Mouse (Mus musculus) liver, embryonic 14.5 days (tissue): ENCODE results near the gene Tomm22. TPM values are rescaled to one million over a fixed set of nuclear protein-coding genes. Genes with fewer than 3 reads are reported as not detected.

ENCODE experiments used
- ATAC-seq: fragments of 200-750 bp; cut with Nextera tagmentation; 2 replicates; pipeline ENCODE4 v1.8.0; 2017; ENCODE audit warnings: moderate number of reproducible peaks, mild to moderate bottlenecking, moderate library complexity; ENCODE audit not compliant: insufficient read depth
- DNase-seq, 3 experiments: peaks; one replicate each; pipeline ENCODE4 v3.0.0-alpha.2; 2012 to 2013; ENCODE audit warnings: low read depth in 3 of 3, low spot score in 3 of 3
- H3K27ac ChIP-seq: fragments of 300-500 bp; sonication (generic); 2 replicates; pipeline ENCODE4 v1.5.1; 2014; ENCODE audit warnings: moderate library complexity, mild to moderate bottlenecking, control low read depth, inconsistent platforms
- H3K27me3 ChIP-seq: fragments of 300-500 bp; sonication (generic); 2 replicates; pipeline ENCODE4 v1.6.1; 2014; ENCODE audit warnings: mild to moderate bottlenecking, low read length, moderate library complexity; ENCODE audit not compliant: control insufficient read depth, insufficient read depth
- H3K36me3 ChIP-seq: fragments of 300-500 bp; sonication (generic); replicated peaks from 2 replicates; pipeline ENCODE4 v1.6.1; 2014; ENCODE audit warnings: low read depth; ENCODE audit not compliant: control insufficient read depth, insufficient read depth
- H3K4me1 ChIP-seq, 2 experiments: fragments of 200-500 bp in 1 of 2; fragments of 300-500 bp in 1 of 2; sonication (generic) in 1 of 2; replicated peaks; 2 replicates each; pipeline ENCODE4 v1.6.1; 2012 to 2014; ENCODE audit warnings: antibody characterized with exemption in 1 of 2, inconsistent platforms in 1 of 2, low read length in 1 of 2; ENCODE audit not compliant: control insufficient read depth in 2 of 2, insufficient read depth in 2 of 2
- H3K4me2 ChIP-seq: fragments of 300-500 bp; sonication (generic); 2 replicates; pipeline ENCODE4 v1.6.1; 2014; ENCODE audit warnings: low read depth, mild to moderate bottlenecking, control low read depth, moderate library complexity
- H3K4me3 ChIP-seq, 2 experiments: fragments of 200-500 bp in 1 of 2; fragments of 300-500 bp in 1 of 2; sonication (generic) in 1 of 2; 2 replicates each; pipeline ENCODE4 v1.5.1; 2012 to 2014; ENCODE audit warnings: low read depth in 2 of 2, low read length in 2 of 2, mild to moderate bottlenecking in 2 of 2, control low read depth in 1 of 2, inconsistent platforms in 1 of 2, moderate library complexity in 1 of 2; ENCODE audit not compliant: insufficient read depth in 1 of 2
- H3K9ac ChIP-seq: fragments of 300-500 bp; sonication (generic); replicated peaks from 2 replicates; pipeline ENCODE4 v1.6.1; 2014; ENCODE audit warnings: mild to moderate bottlenecking, control low read depth, moderate library complexity
- H3K9me3 ChIP-seq: fragments of 300-500 bp; sonication (generic); 2 replicates; pipeline ENCODE4 v1.6.1; 2016; ENCODE audit warnings: low read length, mixed read lengths; ENCODE audit not compliant: control insufficient read depth
- CTCF ChIP-seq: IDR thresholded peaks from 2 replicates; pipeline ENCODE4 v1.5.1; 2016; ENCODE audit warnings: antibody characterized with exemption, low read depth, control low read depth
- EP300 ChIP-seq: IDR thresholded peaks from 2 replicates; pipeline ENCODE4 v1.6.1; 2016; ENCODE audit warnings: antibody characterized with exemption, low read depth
- WGBS: fragments of 180-500 bp; shearing (Covaris S2); extraction: QIAGEN DNeasy Blood & Tissue Kit; methylation state at CpG from one replicate; pipeline ENCODE4 v1.1.7; 2014; ENCODE audit not compliant: insufficient replicate concordance; 5-methylcytosine and 5-hydroxymethylcytosine counted together
- polyA plus RNA-seq, 2 experiments: library from polyadenylated mRNA; depleted of rRNA in 1 of 2; stranded (reverse) in 1 of 2; unstranded in 1 of 2; fragments of >200 nt; fragmentation: Nextera tagmentation in 1 of 2; extraction: Ambion mirVana in 1 of 2; gene quantifications; 2 replicates each; pipeline versions ENCODE4 v1.2.1 to v1.2.3; 2012 to 2014

Tomm22 gene
- polyA plus RNA-seq, 2 experiments = 58.4 to 142 TPM

DNA sequence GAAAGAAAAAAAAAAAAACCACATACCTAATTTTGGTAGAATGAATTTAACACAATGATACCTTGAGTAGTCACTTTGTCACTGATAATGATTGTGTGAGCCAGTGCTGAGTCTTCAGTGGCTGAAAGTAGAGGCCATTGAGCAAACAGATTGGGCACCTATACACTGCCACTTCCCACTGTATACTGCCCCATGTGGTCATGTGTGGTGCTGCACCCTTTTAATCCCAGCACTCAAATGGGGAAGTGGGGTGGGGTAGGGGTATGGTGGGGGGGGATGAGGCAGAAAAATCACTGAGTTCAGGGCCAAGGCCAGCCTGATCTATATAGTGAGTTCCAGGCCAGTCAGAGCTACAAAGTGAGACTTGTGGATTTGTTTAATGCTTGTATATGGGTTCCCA lies 20.1 kb upstream of the Tomm22 start:
- Histone ChIP-seq H3K27ac (no peak overlapping the region), H3K4me2 (no peak overlapping the region), H3K36me3 (no peaks in the 10 kb centered on the region), H3K9ac (no peak overlapping the region), H3K9me3 (no peaks in the 10 kb centered on the region), H3K4me3 (no peak overlapping the region), H3K27me3 (no peaks in the 10 kb centered on the region), H3K4me1 (no peaks in the 10 kb centered on the region)
- TF ChIP-seq EP300 (no peak), CTCF (peak; percentile 82)
- no peak for ATAC-seq
- DNase-seq = peak in 2 of 3 experiments; percentile 35 to 36

DNA sequence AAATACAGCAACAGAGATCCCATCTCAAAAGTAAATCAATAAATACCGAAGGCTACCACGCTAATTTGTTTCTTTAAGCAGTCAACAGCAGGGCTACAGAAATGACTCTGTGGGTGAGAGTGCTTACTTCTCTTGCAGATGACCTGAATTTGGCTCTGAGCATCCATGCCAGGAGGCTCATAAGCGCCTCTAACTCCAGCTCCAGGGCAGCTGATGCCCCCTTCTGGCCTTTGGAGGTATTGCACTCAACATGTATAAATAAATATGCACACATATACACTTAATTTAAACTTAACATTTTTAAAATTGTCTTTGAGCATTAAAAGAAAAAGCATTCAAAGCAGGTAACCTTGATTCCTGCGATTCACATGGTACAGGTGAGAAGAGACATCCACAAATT lies 19.2 kb upstream of the Tomm22 start:
- Histone ChIP-seq H3K36me3 (no peaks in the 10 kb centered on the region), H3K4me2 (no peak overlapping the region), H3K9ac (no peak overlapping the region), H3K27me3 (no peaks in the 10 kb centered on the region), H3K9me3 (no peaks in the 10 kb centered on the region), H3K27ac (no peak overlapping the region), H3K4me1 (no peaks in the 10 kb centered on the region), H3K4me3 (no peak overlapping the region)
- ATAC-seq (no peak), DNase-seq (peak in 1 of 3 experiments; percentile 19)
- WGBS = 63% methylated on average over 4 of the region's 4 CpGs
- peak; percentile 80 for TF ChIP-seq CTCF
- TF ChIP-seq EP300 = no peak

DNA sequence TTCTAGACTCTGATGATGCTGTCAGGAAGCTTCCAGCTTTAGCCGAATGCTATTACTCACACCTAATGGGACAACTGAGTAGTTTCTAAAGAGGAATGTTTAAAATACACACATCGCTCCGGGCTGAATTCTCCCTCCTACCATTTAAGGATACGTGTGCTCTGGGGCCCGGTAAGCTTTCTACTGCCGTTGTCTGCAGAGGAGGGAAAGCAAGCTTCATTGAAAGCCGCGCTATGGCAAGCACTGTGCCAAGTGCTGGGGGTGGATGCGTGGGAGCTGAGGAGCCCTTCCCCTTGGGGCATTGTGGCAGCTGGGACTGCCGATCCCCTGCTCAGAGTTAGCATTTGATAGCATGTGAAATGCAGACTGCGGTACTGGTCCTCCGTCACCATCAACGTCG lies 14.2 kb upstream of the Tomm22 start:
- H3K4me2 ChIP-seq = no peak overlapping the region
- H3K9me3 ChIP-seq = no peaks in the 10 kb centered on the region
- H3K4me1 ChIP-seq = peaks cover 3 to 11% of the 10 kb centered on the region in 2 experiments; a peak in 3 of 4 replicates
- no peaks in the 10 kb centered on the region for H3K36me3 ChIP-seq
- WGBS = 83% methylated on average over 14 of the region's 14 CpGs
- TF ChIP-seq EP300 = no peak
- no peak for TF ChIP-seq CTCF
- no peak overlapping the region for H3K9ac ChIP-seq
- H3K27ac ChIP-seq = no peak overlapping the region
- H3K4me3 ChIP-seq = no peak overlapping the region
- no peaks in the 10 kb centered on the region for H3K27me3 ChIP-seq
- DNase-seq (no peak), ATAC-seq (no peak)

DNA sequence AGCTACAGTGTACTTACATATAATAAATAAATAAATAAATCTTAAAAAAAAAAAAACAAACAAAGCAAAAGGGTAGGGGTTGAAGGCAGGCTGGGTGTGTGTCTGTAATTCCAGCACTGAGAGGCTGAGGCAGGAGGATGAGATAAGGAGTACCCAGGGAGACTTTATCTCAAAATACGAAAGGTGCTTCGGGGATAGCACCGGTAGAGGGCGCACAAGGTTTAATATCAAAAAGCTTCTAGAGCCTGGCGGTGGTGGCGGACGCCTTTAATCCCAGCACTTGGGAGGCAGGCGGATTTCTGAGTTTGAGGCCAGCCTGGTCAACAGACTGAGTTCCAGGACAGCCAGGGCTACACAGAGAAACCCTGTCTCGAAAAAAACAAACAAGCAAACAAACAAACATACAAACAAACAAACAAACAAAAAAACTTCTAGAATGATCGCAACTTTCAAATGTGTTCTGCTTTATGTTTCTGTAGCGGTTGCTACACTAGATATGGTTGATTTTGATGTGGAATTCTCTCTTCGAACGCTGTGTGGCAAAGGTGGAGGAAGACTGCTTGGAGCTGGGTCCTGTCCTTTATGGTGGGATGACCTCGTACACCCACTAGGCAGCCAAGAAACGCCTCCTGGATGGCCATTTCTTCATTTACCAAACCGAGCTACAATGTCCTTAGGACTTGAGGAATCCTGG lies 12.7 kb upstream of the Tomm22 start:
- peaks cover 3 to 11% of the 10 kb centered on the region in 2 experiments; a peak in 3 of 4 replicates for H3K4me1 ChIP-seq
- no peaks in the 10 kb centered on the region for H3K36me3 ChIP-seq
- H3K9me3 ChIP-seq = no peaks in the 10 kb centered on the region
- peak overlapping the region; percentile 84 for H3K27ac ChIP-seq
- DNase-seq (peak; percentile 89 to 91 (median 89)), ATAC-seq (peak; percentile 45)
- peak overlapping the region; percentile 73 for H3K9ac ChIP-seq
- TF ChIP-seq CTCF (peak; percentile 87), EP300 (no peak)
- H3K4me2 ChIP-seq = peak overlapping the region; percentile 85
- 2% methylated on average over 16 of the region's 16 CpGs for WGBS
- no peaks in the 10 kb centered on the region for H3K27me3 ChIP-seq
- H3K4me3 ChIP-seq = peak overlapping the region; percentile 75 to 90

DNA sequence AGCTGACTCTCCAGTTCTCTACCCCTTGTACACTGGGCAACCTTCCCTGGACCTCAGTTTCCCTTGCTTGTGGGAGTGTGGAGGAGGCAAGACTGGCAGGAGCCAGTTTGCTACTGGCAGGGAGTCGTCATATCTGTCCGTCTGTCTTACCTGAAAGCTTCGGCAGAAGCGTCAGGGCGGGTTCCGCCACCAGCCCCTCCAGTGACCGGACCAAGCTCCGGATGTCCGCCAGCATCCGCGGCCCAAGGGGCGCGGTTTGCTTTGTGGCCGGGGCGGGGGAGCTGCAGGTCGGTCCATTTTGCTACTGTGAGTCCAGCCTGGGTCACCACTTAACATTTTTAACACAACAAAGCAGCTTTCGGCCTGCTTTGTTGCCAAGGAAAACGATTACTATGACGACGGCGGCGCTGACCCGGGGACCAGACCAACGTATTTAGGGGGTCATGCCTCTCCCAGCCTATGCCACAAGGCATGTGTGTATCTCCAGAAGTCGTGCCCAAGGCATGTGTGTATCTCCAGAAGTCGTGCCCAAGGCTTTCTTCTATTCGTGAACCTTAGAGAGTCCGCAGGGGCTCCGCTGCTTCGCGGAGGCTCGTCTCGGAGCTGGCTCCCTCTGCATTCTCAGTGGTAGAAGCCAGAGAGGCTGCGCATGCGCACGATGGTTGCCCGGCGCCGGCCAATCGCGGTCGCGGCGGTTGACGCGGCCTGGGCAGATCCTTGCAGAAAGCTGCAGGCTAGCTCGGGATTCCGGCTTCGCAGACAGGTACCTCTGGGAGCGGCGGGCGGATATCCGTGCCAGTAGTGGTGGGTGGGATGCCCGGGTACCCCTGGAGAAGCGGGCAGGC lies 11.9 kb upstream of the Tomm22 start, which contains the start of the genes Fam227a and Cby1:
Gene Fam227a (minus strand): TSS at position 426 of the 845 bp plus-strand sequence.
Gene Cby1 (plus strand): TSS at position 669 of the 845 bp plus-strand sequence.
- Histone ChIP-seq H3K36me3 (no peaks in the 10 kb centered on the region), H3K27ac (peak within 1 kb of the TSS; percentile 84), H3K4me1 (peaks cover 3 to 11% of the 10 kb centered on the region in 2 experiments; a peak in 3 of 4 replicates), H3K4me3 (peak within 1 kb of the TSS; percentile 75 to 90), H3K4me2 (peak within 1 kb of the TSS; percentile 85), H3K9me3 (no peaks in the 10 kb centered on the region), H3K27me3 (no peaks in the 10 kb centered on the region), H3K9ac (peak within 1 kb of the TSS; percentile 73)
- DNase-seq (peak; percentile 80 to 86 (median 85)), ATAC-seq (peak; percentile 88)
- WGBS = under 1% methylated on average over 55 of the region's 55 CpGs
- no peak for TF ChIP-seq EP300
- TF ChIP-seq CTCF = no peak
